Mouse (Mus musculus) thymus, adult 2 months (tissue): ENCODE data around the gene Itga6. TPM values are rescaled to one million over a fixed set of nuclear protein-coding genes. Genes with fewer than 3 reads are reported as not detected.

Experiments used
- DNase-seq: peaks from one replicate; pipeline ENCODE4 v3.0.0; 2021
- H3K27ac ChIP-seq: fragments of 200-500 bp; 2 replicates; pipeline ENCODE4 v1.5.1; 2012; ENCODE audit warnings: low read length, control low read depth; ENCODE audit not compliant: control insufficient read depth, insufficient read depth
- H3K27me3 ChIP-seq: fragments of 200-500 bp; 2 replicates; pipeline ENCODE4 v1.6.1; 2012; ENCODE audit warnings: mild to moderate bottlenecking, low read length, moderate library complexity, mixed read lengths; ENCODE audit not compliant: control insufficient read depth, insufficient read depth
- H3K36me3 ChIP-seq: fragments of 200-500 bp; 2 replicates; pipeline ENCODE4 v1.6.1; 2012; ENCODE audit warnings: mild to moderate bottlenecking, low read length, moderate library complexity; ENCODE audit not compliant: control insufficient read depth, insufficient read depth
- H3K4me1 ChIP-seq: fragments of 200-500 bp; replicated peaks from 2 replicates; pipeline ENCODE4 v1.6.1; 2012; ENCODE audit warnings: low read length; ENCODE audit not compliant: control insufficient read depth, insufficient read depth
- H3K4me3 ChIP-seq: fragments of 200-500 bp; 2 replicates; pipeline ENCODE4 v1.5.1; 2012; ENCODE audit warnings: mild to moderate bottlenecking, low read length, control low read depth, moderate library complexity; ENCODE audit not compliant: control insufficient read depth, insufficient read depth
- CTCF ChIP-seq: fragments of 200-500 bp; IDR thresholded peaks from 2 replicates; pipeline ENCODE4 v1.5.1; 2012; ENCODE audit warnings: mild to moderate bottlenecking, control low read depth, low read length, moderate library complexity, borderline replicate concordance; ENCODE audit not compliant: control insufficient read depth, poor library complexity, insufficient read depth; ENCODE audit errors: extremely low read depth
- POLR2A ChIP-seq: fragments of 200-500 bp; IDR thresholded peaks from 2 replicates; pipeline ENCODE4 v1.6.1; 2012; ENCODE audit warnings: mild to moderate bottlenecking, low read length, control low read depth, moderate library complexity; ENCODE audit not compliant: control insufficient read depth, poor library complexity, insufficient read depth; ENCODE audit errors: extremely low read depth
- WGBS: fragments of 180-500 bp; shearing (Covaris S2); methylation state at CpG from one replicate; pipeline ENCODE4 v1.1.7; 2018; 5-methylcytosine and 5-hydroxymethylcytosine counted together
- polyA plus RNA-seq: library from polyadenylated mRNA; depleted of rRNA; stranded (reverse); fragments of >200 nt; gene quantifications from 2 replicates; pipeline ENCODE4 v1.2.3, GENCODE M21; 2012; rRNA removed

Gene Itga6
- 38.2 and 38.8 TPM in 2 replicates for polyA plus RNA-seq

GRCm38 (mm10) chr2:71745610-71746374 lies at the start of gene Itga6:
TSS of gene Itga6 (plus strand) at chr2:71745616.
- Histone ChIP-seq H3K27ac (no peak within 1 kb of the TSS; the same call in 1 of the 2 replicates), H3K4me3 (no peak within 1 kb of the TSS), H3K36me3 (no peaks in the 10 kb centered on the region), H3K27me3 (no peaks in the 10 kb centered on the region), H3K4me1 (peaks cover 2% of the 10 kb centered on the region; the same call in 1 of the 2 replicates)
- no peak for DNase-seq
- 96% methylated on average over 6 of the region's 6 CpGs for WGBS
- no peak for TF ChIP-seq CTCF
- TF ChIP-seq POLR2A: no peak

- no peak for DNase-seq
- Histone ChIP-seq H3K27me3 (no peaks in the 10 kb centered on the region), H3K27ac (no peak overlapping the region), H3K4me3 (no peak overlapping the region), H3K36me3 (no peaks in the 10 kb centered on the region), H3K4me1 (no peaks in the 10 kb centered on the region)
- 97% methylated on average over 1 of the region's 1 CpGs for WGBS
- TF ChIP-seq CTCF (no peak), POLR2A (no peak)
These were observed 48.6 kb upstream of the Itga6 start for GRCm38 (mm10) chr2:71696776-71697175.

DNA sequence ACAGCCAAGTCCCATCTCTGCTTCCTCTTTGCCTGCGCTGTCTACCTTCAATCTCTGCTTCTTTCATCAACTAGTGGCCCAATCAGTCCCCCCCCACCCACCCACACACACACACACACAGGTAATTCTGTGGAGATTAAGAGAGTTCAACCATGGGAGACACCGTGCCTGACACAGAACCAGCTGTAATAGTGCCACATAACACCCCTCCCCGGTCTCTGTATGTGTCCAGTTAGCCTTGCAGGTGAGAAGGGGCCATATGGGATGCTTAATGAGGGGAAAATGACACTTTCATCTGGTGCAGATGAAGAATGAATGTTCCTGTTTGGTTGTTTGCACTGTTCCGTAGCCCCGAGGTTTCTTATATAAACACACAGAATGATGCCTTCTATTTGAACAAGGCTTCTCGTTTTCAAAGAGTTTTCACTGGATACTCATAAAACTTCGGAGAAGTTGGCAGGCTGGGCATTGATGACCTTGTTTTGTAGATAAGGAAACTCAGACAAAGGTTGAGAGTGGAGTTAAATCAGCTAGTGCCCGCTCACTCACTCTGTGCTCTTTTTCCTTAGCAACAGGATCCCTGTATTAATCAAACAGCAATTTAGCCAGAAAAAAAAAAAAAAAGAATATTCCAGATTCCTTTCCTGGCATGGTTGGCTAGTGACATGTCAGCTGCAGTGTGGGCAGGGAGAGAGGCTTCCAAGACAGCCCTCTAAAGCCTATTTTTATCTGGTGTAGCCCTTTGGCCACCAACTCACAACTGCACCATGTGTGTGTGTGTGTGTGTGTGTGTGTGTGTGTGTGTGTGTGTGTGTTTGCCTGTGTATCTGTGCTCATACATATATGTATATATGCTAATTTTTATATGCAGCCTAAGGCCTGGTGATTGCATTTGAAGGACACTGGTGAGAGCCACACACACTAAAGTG lies 47.7 kb upstream of the Itga6 start:
- no peak for DNase-seq
- H3K36me3 ChIP-seq: no peaks in the 10 kb centered on the region
- H3K4me1 ChIP-seq: no peaks in the 10 kb centered on the region
- 89% methylated on average over 8 of the region's 8 CpGs for WGBS
- H3K4me3 ChIP-seq: no peak overlapping the region
- TF ChIP-seq CTCF (no peak), POLR2A (no peak)
- no peak overlapping the region for H3K27ac ChIP-seq
- no peaks in the 10 kb centered on the region for H3K27me3 ChIP-seq

DNA sequence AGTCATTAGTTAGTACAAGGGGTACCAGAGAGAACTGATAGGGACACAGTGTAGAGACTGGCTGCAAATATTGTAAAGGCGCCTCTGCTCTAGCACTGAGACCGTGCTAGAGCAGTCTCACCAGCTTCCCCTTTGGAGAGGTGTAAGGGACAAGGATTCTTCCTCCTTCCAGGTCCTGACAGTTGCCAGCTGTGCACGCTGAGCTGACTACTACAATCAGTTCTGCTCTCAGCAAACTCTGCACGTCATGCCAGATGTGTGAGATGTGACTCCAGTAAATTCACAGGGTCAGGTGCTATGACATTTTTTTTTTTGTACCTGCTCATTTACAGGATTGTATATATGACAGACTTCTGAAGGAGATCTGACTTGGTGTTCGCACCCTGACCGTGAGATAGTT lies 47.0 kb upstream of the Itga6 start:
- no peak for DNase-seq
- TF ChIP-seq CTCF (no peak), POLR2A (no peak)
- no peak overlapping the region for H3K27ac ChIP-seq
- WGBS: 87% methylated on average over 6 of the region's 6 CpGs
- H3K36me3 ChIP-seq: no peaks in the 10 kb centered on the region
- no peaks in the 10 kb centered on the region for H3K4me1 ChIP-seq
- H3K4me3 ChIP-seq: no peak overlapping the region
- H3K27me3 ChIP-seq: no peaks in the 10 kb centered on the region

DNA sequence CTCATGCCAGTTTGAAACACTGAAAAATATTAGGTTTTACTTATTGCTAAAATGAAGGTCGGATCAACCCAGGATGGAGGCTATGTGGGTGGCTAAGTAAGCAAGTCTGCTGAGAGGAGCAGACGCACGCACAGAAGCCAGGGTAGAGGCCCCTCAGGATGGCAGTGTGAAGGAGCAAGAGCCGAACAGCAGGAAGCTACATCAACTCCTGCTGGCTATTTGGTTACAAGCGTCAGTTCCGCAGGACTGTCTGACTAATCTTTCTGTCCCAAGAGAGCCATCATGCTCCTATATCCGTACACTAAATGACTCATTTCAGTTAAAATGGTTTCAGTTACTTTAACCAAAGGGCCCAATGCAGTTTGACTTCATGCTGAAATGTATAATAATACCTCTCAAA lies 46.5 kb upstream of the Itga6 start:
- no peaks in the 10 kb centered on the region for H3K4me1 ChIP-seq

DNA sequence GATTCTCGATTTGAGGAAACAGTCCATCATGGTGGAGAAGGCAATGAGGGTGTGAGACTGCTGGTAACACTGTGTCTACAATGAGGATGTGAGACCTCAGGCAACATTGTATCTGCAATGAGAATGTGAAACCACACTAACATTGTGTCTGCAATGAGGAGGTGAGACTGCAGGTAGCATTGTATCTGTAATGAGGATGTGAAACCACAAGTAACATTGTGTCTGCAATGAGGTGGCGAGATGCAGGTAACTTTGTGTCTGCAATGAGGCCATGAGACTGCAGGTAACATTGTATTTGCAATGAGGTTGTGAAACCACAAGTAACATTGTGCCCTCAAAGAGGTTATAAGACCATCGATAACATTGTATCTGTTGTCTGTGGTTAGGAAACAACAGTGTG lies 44.1 kb upstream of the Itga6 start:
- Histone ChIP-seq H3K4me1 (no peaks in the 10 kb centered on the region), H3K4me3 (no peak overlapping the region), H3K27ac (no peak overlapping the region), H3K27me3 (no peaks in the 10 kb centered on the region), H3K36me3 (no peaks in the 10 kb centered on the region)
- no peak for DNase-seq
- TF ChIP-seq CTCF (no peak), POLR2A (no peak)
- 95% methylated on average over 3 of the region's 3 CpGs for WGBS

More for the DNA sequence above, 46.5 kb upstream of the Itga6 start:
- Histone ChIP-seq H3K27ac (no peak overlapping the region), H3K27me3 (no peaks in the 10 kb centered on the region), H3K4me3 (no peak overlapping the region), H3K36me3 (no peaks in the 10 kb centered on the region)
- DNase-seq: no peak
- 93% methylated on average over 7 of the region's 7 CpGs for WGBS
- TF ChIP-seq POLR2A: no peak
- TF ChIP-seq CTCF: no peak
